Mouse (Mus musculus) bone marrow, adult 2 months (tissue): ENCODE results near the gene Ttn.

Experiments
- CTCF ChIP-seq: fragments of 200-500 bp; IDR thresholded peaks from 2 replicates; pipeline ENCODE4 v1.5.1; 2011; ENCODE audit warnings: low read length, control low read depth; ENCODE audit not compliant: control insufficient read depth, insufficient read depth
- POLR2A ChIP-seq: fragments of 200-500 bp; IDR thresholded peaks from 2 replicates; pipeline ENCODE4 v1.6.1; 2011; ENCODE audit warnings: low read depth, mild to moderate bottlenecking, control low read depth, low read length, borderline replicate concordance; ENCODE audit not compliant: control insufficient read depth

- TF ChIP-seq CTCF, result no peak
- TF ChIP-seq POLR2A, result no peak
Measured at GRCm38 (mm10) chr2:76969637-76970036, 12.7 kb downstream of the Ttn start.
